Mouse (Mus musculus) limb, embryonic 14.5 days (tissue): ENCODE data around the gene Helq. TPM values are rescaled to one million over a fixed set of nuclear protein-coding genes. Genes with fewer than 3 reads are reported as not detected.

Experiments used
- ATAC-seq: fragments of 200-750 bp; cut with Nextera tagmentation; 2 replicates; pipeline ENCODE4 v1.8.0; 2017; ENCODE audit warnings: low read depth, moderate number of reproducible peaks, moderate TSS enrichment; ENCODE audit not compliant: low FRiP score
- DNase-seq: peaks from one replicate; pipeline ENCODE4 v3.0.0-alpha.2; 2015; ENCODE audit warnings: low spot score
- H3K27ac ChIP-seq: fragments of 300-500 bp; sonication (generic); replicated peaks from 2 replicates; pipeline ENCODE4 v1.5.1; 2014; ENCODE audit warnings: low read depth, mild to moderate bottlenecking, low read length, moderate library complexity, mixed read lengths
- H3K27me3 ChIP-seq: fragments of 300-500 bp; sonication (generic); 2 replicates; pipeline ENCODE4 v1.6.1; 2014; ENCODE audit warnings: low read length, mixed read lengths; ENCODE audit not compliant: control insufficient read depth, insufficient read depth
- H3K36me3 ChIP-seq: fragments of 300-500 bp; sonication (generic); 2 replicates; pipeline ENCODE4 v1.6.1; 2014; ENCODE audit warnings: mild to moderate bottlenecking, low read length, moderate library complexity, mixed read lengths; ENCODE audit not compliant: control insufficient read depth, insufficient read depth
- H3K4me1 ChIP-seq: fragments of 300-500 bp; sonication (generic); 2 replicates; pipeline ENCODE4 v1.6.1; 2014; ENCODE audit warnings: antibody characterized with exemption, low read length, mixed read lengths; ENCODE audit not compliant: control insufficient read depth, insufficient read depth
- H3K4me2 ChIP-seq: fragments of 300-500 bp; sonication (generic); replicated peaks from 2 replicates; pipeline ENCODE4 v1.6.1; 2014; ENCODE audit warnings: low read depth, mild to moderate bottlenecking, low read length, moderate library complexity; ENCODE audit not compliant: severe bottlenecking
- H3K4me3 ChIP-seq: fragments of 300-500 bp; sonication (generic); replicated peaks from 2 replicates; pipeline ENCODE4 v1.5.1; 2014; ENCODE audit warnings: low read length
- H3K9ac ChIP-seq: fragments of 300-500 bp; sonication (generic); 2 replicates; pipeline ENCODE4 v1.6.1; 2014; ENCODE audit warnings: mild to moderate bottlenecking, low read depth, low read length, moderate library complexity; ENCODE audit not compliant: severe bottlenecking
- H3K9me3 ChIP-seq: fragments of 300-500 bp; sonication (generic); 2 replicates; pipeline ENCODE4 v1.6.1; 2016; ENCODE audit warnings: low read length; ENCODE audit not compliant: control insufficient read depth
- POLR2A ChIP-seq: fragments of 200-500 bp; IDR thresholded peaks from 2 replicates; pipeline ENCODE4 v1.8.0; 2012; ENCODE audit warnings: inconsistent platforms, mild to moderate bottlenecking, moderate library complexity, borderline replicate concordance; ENCODE audit not compliant: insufficient read depth, insufficient read length; ENCODE audit errors: extremely low read depth
- WGBS: fragments of 180-500 bp; shearing (Covaris S2); extraction: QIAGEN DNeasy Blood & Tissue Kit; methylation state at CpG from one replicate; pipeline ENCODE4 v1.1.7; 2014; 5-methylcytosine and 5-hydroxymethylcytosine counted together
- polyA plus RNA-seq, 2 experiments: library from polyadenylated mRNA; depleted of rRNA in 1 of 2; stranded (reverse) in 1 of 2; unstranded in 1 of 2; fragments of >200 nt; fragmentation: Nextera tagmentation in 1 of 2; extraction: Ambion mirVana in 1 of 2; gene quantifications; 2 replicates each; pipeline versions ENCODE4 v1.2.1 to v1.2.3; 2012 to 2014

The Helq gene
- polyA plus RNA-seq, 2 experiments, result 17.5 to 26.9 TPM

- ATAC-seq, result no peak
- TF ChIP-seq POLR2A, result no peak
- H3K27ac ChIP-seq, result no peak overlapping the region
- no peak for DNase-seq
- no peak overlapping the region for H3K4me2 ChIP-seq
- H3K27me3 ChIP-seq, result no peaks in the 10 kb centered on the region
- no peaks in the 10 kb centered on the region for H3K9me3 ChIP-seq
- H3K4me3 ChIP-seq, result no peak overlapping the region
- WGBS, result 95% methylated on average over 7 of the region's 7 CpGs
- no peaks in the 10 kb centered on the region for H3K4me1 ChIP-seq
- peaks cover 69% of the 10 kb centered on the region for H3K36me3 ChIP-seq
- no peak overlapping the region for H3K9ac ChIP-seq
Measured at GRCm38 (mm10) chr5:100766026-100766425, 32.4 kb downstream of the Helq start.

- TF ChIP-seq POLR2A, result no peak
- H3K27ac ChIP-seq, result no peak overlapping the region
- DNase-seq, result no peak
- H3K4me3 ChIP-seq, result no peak overlapping the region
- no peaks in the 10 kb centered on the region for H3K27me3 ChIP-seq
- 85% methylated on average over 7 of the region's 7 CpGs for WGBS
- H3K36me3 ChIP-seq, result peaks cover 30% of the 10 kb centered on the region
- no peaks in the 10 kb centered on the region for H3K4me1 ChIP-seq
- no peaks in the 10 kb centered on the region for H3K9me3 ChIP-seq
- H3K9ac ChIP-seq, result no peak overlapping the region
- H3K4me2 ChIP-seq, result no peak overlapping the region
- ATAC-seq, result no peak
Measured at GRCm38 (mm10) chr5:100761736-100762135, 36.7 kb downstream of the Helq start.

GRCm38 (mm10) chr5:100760049-100760663 lies 38.2 kb downstream of the Helq start:
- no peak overlapping the region for H3K4me3 ChIP-seq
- WGBS, result 83% methylated on average over 10 of the region's 10 CpGs
- ATAC-seq, result no peak

GRCm38 (mm10) chr5:100758121-100758520 lies 40.3 kb downstream of the Helq start:
- no peak for TF ChIP-seq POLR2A

More at GRCm38 (mm10) chr5:100760049-100760663, 38.2 kb downstream of the Helq start:
- Histone ChIP-seq H3K4me2 (no peak overlapping the region), H3K27ac (no peak overlapping the region), H3K9ac (no peak overlapping the region), H3K9me3 (no peaks in the 10 kb centered on the region), H3K4me1 (no peaks in the 10 kb centered on the region), H3K27me3 (no peaks in the 10 kb centered on the region), H3K36me3 (peaks cover 20% of the 10 kb centered on the region)
- no peak for TF ChIP-seq POLR2A
- no peak for DNase-seq

GRCm38 (mm10) chr5:100753407-100753806 lies 45.0 kb downstream of the Helq start:
- no peak for DNase-seq
- Histone ChIP-seq H3K9ac (no peak overlapping the region), H3K4me3 (no peak overlapping the region), H3K27me3 (no peaks in the 10 kb centered on the region), H3K27ac (no peak overlapping the region), H3K36me3 (no peaks in the 10 kb centered on the region), H3K9me3 (no peaks in the 10 kb centered on the region), H3K4me1 (no peaks in the 10 kb centered on the region), H3K4me2 (no peak overlapping the region)
- no peak for ATAC-seq
- TF ChIP-seq POLR2A, result no peak
- WGBS, result 63% methylated on average over 7 of the region's 7 CpGs

More at GRCm38 (mm10) chr5:100758121-100758520, 40.3 kb downstream of the Helq start:
- Histone ChIP-seq H3K4me2 (no peak overlapping the region), H3K27me3 (no peaks in the 10 kb centered on the region), H3K9ac (no peak overlapping the region), H3K4me3 (no peak overlapping the region), H3K9me3 (no peaks in the 10 kb centered on the region), H3K4me1 (no peaks in the 10 kb centered on the region), H3K27ac (no peak overlapping the region), H3K36me3 (peaks cover 3% of the 10 kb centered on the region)
- no peak for DNase-seq
- 92% methylated on average over 5 of the region's 5 CpGs for WGBS
- ATAC-seq, result no peak
